Mouse (Mus musculus): Measurements from ENCODE around the gene Cttn. TPM values are rescaled to one million over a fixed set of nuclear protein-coding genes. Genes with fewer than 3 reads are reported as not detected.
A peak's percentile ranks its signal among the peaks of the same experiment; 100 is the strongest.

Gene Cttn
- polyA plus RNA-seq, 1 experiment from 2014 or later, result 179 TPM

DNA sequence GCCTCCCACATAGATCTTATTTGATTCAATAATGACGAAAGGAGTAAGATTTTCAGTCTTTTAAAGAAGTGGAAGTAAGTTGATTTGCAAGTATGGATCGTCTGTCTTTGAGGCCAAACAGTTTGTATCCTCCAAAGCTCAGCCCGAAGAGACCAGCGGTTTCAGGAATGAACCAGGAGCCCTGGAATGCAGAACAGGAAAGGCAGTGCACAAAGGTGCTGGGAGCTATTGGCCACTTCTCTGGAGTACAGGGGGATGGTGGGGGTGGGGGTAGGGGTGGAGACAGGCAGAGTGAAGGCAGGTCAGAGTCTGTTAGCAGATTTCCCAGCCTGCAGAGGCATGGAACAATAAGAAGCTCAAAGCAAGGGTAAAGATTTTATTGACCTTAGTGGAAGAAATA lies 2.7 kb upstream of the Cttn start:
- Histone ChIP-seq H3K36me3 (peaks cover 9% of the 10 kb centered on the region), H3K27ac (no peak overlapping the region), H3K4me2 (no peak overlapping the region), H3K9ac (no peak overlapping the region), H3K4me1 (peaks cover 22% of the 10 kb centered on the region), H3K9me3 (no peaks in the 10 kb centered on the region), H3K27me3 (no peaks in the 10 kb centered on the region), H3K4me3 (no peak overlapping the region)
- no peak for ATAC-seq (ENCODE audit: borderline replicate concordance, extremely low read depth, low FRiP score, low TSS enrichment)
- 47% methylated on average over 4 of the region's 4 CpGs for WGBS

DNA sequence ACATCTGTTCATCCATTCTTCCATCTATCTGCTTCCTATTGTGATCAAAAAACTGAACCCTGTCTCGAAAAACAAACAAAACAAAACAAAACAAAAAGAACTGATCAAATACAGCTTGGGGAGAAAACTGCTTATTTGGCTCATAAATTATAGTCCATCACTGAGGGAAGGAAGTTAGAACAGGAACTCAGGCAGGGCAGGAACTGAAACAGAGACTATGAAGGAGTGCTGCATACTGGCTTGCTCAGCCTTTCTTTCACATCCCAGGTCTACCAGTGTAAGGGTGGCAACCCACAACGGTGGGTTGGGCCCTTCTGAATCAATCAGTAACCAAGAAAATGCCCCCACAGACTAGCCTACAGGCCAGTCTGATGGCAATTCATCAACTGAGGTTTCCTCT lies 294 bp upstream of the Cttn start:
- WGBS, result 71% methylated on average over 2 of the region's 2 CpGs
- Histone ChIP-seq H3K27ac (peak overlapping the region; percentile 61), H3K36me3 (no peaks in the 10 kb centered on the region), H3K4me1 (peaks cover 30% of the 10 kb centered on the region), H3K9me3 (no peaks in the 10 kb centered on the region), H3K4me3 (peak overlapping the region; percentile 74), H3K27me3 (no peaks in the 10 kb centered on the region), H3K9ac (peak overlapping the region; percentile 94), H3K4me2 (peak overlapping the region; percentile 74)
- no peak for ATAC-seq (ENCODE audit: borderline replicate concordance, extremely low read depth, low FRiP score, low TSS enrichment)

DNA sequence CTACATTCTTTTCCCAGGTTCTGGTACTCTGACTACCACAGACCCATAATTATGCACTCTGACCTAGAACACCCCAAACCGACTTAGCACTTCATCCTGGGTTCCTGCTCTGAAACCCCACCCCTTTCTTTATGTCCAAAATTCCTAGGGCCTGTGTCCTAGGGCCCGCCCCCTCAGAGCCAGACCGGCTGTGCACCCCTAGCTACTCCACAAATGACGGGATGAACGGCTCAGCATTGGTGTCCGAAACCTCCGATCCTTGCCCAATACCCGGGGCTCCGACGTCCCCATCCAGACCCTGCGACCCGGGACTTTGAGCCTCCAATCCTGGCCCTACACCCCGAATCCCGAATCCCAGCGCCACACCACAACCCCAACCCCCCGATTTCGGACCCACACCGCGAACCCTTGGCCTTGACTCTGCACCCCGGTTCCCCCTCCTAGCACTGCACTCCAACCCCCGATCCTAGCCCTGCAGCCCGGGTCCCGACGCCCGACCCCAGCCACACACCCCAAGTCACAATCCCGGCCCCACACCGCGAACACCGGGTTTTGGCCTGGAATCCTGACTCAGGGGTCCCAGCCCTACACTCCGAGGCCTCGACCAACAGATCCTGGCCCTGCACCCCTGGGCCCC lies 783 bp downstream of the Cttn start:
- whole genome bisulfite sequencing, result under 1% methylated on average over 31 of the region's 31 CpGs
- Histone ChIP-seq H3K9ac (peak overlapping the region; percentile 94), H3K27me3 (no peaks in the 10 kb centered on the region), H3K4me1 (peaks cover 30% of the 10 kb centered on the region), H3K27ac (peak overlapping the region; percentile 72), H3K4me3 (peak overlapping the region; percentile 74), H3K4me2 (peak overlapping the region; percentile 74), H3K9me3 (no peaks in the 10 kb centered on the region), H3K36me3 (peaks cover 10% of the 10 kb centered on the region)
- peak; percentile 50 for ATAC-seq (ENCODE audit: borderline replicate concordance, extremely low read depth, low FRiP score, low TSS enrichment)

DNA sequence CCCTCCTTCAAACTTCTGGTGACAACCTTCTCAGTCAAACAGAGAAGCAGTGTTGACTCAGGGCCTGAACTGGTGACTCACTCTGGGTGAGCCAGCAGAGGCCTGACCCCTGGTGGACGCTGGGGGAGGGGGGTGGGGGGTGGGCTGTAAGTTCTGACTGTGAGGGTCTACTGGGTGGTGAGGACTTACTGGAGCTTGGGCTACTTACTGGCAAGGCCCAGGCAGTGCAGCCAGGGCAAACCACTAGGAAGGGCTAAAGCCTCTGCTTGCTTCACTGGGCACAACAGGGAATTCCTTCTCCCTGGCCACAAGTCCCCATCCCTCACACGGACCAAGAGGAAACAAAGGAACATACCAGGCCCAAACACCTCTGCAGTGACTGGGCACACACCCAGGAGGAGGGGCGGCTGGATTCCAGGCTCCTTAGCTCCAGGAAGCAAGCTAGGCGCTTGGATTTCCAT lies 1.6 kb downstream of the Cttn start:
- H3K36me3 ChIP-seq, result peaks cover 18% of the 10 kb centered on the region
- H3K27me3 ChIP-seq, result no peaks in the 10 kb centered on the region
- peak overlapping the region; percentile 94 for H3K9ac ChIP-seq
- H3K4me2 ChIP-seq, result peak overlapping the region; percentile 74
- H3K9me3 ChIP-seq, result no peaks in the 10 kb centered on the region
- ATAC-seq (ENCODE audit: borderline replicate concordance, extremely low read depth, low FRiP score, low TSS enrichment), result no peak
- peaks cover 30% of the 10 kb centered on the region for H3K4me1 ChIP-seq
- H3K27ac ChIP-seq, result peak overlapping the region; percentile 72
- WGBS, result 3% methylated on average over 4 of the region's 4 CpGs
- peak overlapping the region; percentile 74 for H3K4me3 ChIP-seq

DNA sequence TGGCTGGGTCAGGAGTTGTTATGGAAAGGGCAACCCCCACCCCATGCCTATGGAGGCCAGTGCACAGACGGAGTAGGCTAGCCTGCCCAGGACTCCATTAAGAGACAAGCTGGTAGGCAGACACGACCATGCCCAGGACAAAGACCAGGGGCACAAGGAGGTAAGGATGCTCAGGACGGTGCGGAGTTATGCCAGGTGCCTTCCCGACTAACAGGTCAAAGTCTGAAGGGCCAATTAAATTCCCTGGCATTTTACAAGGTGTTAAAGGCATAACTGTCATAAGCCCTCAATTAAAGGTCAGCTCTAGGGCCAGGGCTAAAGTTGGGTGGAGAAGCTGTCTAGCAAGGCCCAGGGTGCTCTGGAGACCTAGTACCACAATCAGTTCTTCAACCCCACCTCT lies 2.1 kb downstream of the Cttn start:
- Histone ChIP-seq H3K36me3 (peaks cover 21% of the 10 kb centered on the region), H3K27ac (peak overlapping the region; percentile 72), H3K4me2 (peak overlapping the region; percentile 74; the same call in 1 of the 2 replicates), H3K9me3 (no peaks in the 10 kb centered on the region), H3K4me3 (peak overlapping the region; percentile 74), H3K27me3 (no peaks in the 10 kb centered on the region), H3K9ac (peak overlapping the region; percentile 94; the same call in 1 of the 2 replicates), H3K4me1 (peaks cover 30% of the 10 kb centered on the region)
- ATAC-seq (ENCODE audit: borderline replicate concordance, extremely low read depth, low FRiP score, low TSS enrichment), result no peak
- WGBS, result 73% methylated on average over 5 of the region's 5 CpGs

DNA sequence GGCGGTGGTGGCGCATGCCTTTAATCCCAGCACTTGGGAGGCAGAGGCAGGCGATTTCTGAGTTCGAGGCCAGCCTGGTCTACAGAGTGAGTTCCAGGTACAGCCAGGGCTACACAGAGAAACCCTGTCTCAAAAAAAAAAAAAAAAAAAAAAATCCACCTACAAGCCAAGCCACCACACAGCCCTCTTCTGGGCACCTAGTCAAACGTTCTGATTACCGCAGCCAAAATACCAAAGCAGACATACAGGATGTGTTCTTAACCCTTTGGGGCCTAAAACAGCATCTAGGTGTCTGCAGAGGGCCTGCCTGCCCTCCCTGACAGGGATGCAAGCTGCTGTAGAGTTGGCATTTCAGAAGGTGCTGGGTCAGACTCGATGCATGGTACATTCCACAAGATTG lies 8.2 kb downstream of the Cttn start:
- Histone ChIP-seq H3K27ac (no peak overlapping the region), H3K4me1 (no peaks in the 10 kb centered on the region), H3K9me3 (no peaks in the 10 kb centered on the region), H3K4me3 (no peak overlapping the region), H3K9ac (no peak overlapping the region), H3K27me3 (no peaks in the 10 kb centered on the region), H3K36me3 (peaks cover 81% of the 10 kb centered on the region), H3K4me2 (no peak overlapping the region)
- ATAC-seq (ENCODE audit: borderline replicate concordance, extremely low read depth, low FRiP score, low TSS enrichment), result no peak
- WGBS, result 77% methylated on average over 7 of the region's 7 CpGs

DNA sequence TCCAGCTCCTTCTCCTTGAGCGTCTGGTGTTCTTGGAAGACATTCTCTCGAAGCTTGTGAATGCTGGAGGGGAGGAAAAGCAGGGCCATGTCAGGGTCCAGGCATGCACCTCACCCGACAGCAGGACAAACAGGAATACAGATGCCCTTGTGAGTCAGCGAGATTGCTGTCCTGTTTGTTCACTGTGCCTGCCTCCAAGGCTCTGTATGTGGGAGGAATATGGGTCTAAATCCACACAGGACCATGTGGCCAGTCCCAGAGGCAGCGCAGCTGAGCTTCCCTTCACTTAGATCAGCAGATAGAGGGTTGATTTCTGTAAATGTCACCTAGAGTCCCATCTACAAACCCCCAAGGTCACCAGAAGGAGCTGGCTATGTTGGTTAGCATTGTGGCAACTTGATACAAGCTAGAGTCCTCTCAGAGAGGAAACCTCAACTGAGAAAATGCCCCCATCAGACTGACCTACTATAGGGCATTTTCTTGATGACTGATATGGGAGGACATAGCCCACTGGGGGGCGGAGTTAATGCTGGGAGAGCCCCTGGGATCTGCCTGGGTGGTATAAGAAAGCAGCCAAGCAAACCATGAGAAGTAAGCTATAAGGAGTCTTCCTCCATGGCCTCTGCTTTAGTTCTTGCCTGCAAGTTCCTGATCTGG lies 9.4 kb downstream of the Cttn start:
- Histone ChIP-seq H3K4me1 (no peaks in the 10 kb centered on the region), H3K9ac (no peak overlapping the region), H3K27ac (no peak overlapping the region), H3K4me3 (no peak overlapping the region), H3K27me3 (no peaks in the 10 kb centered on the region), H3K9me3 (no peaks in the 10 kb centered on the region), H3K36me3 (peaks cover 93% of the 10 kb centered on the region), H3K4me2 (no peak overlapping the region)
- no peak for ATAC-seq (ENCODE audit: borderline replicate concordance, extremely low read depth, low FRiP score, low TSS enrichment)
- WGBS, result 88% methylated on average over 6 of the region's 6 CpGs

DNA sequence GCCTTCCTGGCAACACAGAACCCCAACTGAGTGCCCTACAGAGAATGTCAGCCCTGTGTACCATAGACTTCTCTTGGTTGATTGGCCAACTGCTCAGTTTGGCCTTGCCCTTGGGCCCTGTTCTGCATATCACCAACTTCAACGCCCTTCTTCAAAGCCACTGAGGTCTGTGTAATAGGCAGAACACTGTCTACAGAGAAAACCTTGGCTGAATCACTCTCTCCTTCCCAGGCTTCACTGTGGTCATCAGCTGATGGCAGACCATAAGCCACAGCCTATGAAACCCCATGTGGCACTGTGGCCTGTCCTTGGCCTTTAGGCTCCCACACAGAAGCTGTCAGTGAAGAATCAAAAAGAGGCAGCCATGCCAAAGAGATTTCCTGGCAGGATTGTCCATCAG lies 11.9 kb downstream of the Cttn start:
- H3K27ac ChIP-seq, result no peak overlapping the region
- no peaks in the 10 kb centered on the region for H3K4me1 ChIP-seq
- no peak overlapping the region for H3K4me3 ChIP-seq
- WGBS, result 83% methylated on average over 1 of the region's 1 CpGs
- H3K27me3 ChIP-seq, result no peaks in the 10 kb centered on the region
- no peak overlapping the region for H3K4me2 ChIP-seq
- no peak for ATAC-seq (ENCODE audit: borderline replicate concordance, extremely low read depth, low FRiP score, low TSS enrichment)
- H3K36me3 ChIP-seq, result peaks cover 98% of the 10 kb centered on the region
- no peak overlapping the region for H3K9ac ChIP-seq
- no peaks in the 10 kb centered on the region for H3K9me3 ChIP-seq

DNA sequence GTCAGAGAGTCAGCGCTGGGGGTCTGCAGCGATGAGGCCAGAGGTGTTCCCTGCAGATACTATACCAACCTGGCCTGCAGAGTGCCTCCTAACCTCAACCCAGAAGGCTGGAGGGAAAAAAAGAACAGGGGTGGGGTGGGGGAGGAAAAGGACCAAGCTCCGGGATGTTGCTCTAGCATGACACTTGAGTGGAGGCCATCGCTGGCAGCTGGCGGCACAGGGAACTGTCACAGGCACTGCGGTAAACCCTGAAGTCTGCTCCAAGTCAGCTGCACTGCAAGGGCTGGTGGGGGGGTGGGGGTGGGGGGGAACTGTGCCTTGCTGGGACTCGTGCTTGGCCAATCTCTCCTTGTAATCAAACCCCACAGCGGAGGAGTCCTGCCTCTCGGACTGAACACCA lies 20.1 kb downstream of the Cttn start:
- no peak overlapping the region for H3K27ac ChIP-seq
- H3K9ac ChIP-seq, result no peak overlapping the region
- H3K4me3 ChIP-seq, result no peak overlapping the region
- no peak overlapping the region for H3K4me2 ChIP-seq
- no peaks in the 10 kb centered on the region for H3K27me3 ChIP-seq
- H3K36me3 ChIP-seq, result peaks cover 96% of the 10 kb centered on the region
- WGBS, result 87% methylated on average over 9 of the region's 9 CpGs
- H3K4me1 ChIP-seq, result no peaks in the 10 kb centered on the region
- H3K9me3 ChIP-seq, result no peaks in the 10 kb centered on the region
- ATAC-seq (ENCODE audit: borderline replicate concordance, extremely low read depth, low FRiP score, low TSS enrichment), result no peak

DNA sequence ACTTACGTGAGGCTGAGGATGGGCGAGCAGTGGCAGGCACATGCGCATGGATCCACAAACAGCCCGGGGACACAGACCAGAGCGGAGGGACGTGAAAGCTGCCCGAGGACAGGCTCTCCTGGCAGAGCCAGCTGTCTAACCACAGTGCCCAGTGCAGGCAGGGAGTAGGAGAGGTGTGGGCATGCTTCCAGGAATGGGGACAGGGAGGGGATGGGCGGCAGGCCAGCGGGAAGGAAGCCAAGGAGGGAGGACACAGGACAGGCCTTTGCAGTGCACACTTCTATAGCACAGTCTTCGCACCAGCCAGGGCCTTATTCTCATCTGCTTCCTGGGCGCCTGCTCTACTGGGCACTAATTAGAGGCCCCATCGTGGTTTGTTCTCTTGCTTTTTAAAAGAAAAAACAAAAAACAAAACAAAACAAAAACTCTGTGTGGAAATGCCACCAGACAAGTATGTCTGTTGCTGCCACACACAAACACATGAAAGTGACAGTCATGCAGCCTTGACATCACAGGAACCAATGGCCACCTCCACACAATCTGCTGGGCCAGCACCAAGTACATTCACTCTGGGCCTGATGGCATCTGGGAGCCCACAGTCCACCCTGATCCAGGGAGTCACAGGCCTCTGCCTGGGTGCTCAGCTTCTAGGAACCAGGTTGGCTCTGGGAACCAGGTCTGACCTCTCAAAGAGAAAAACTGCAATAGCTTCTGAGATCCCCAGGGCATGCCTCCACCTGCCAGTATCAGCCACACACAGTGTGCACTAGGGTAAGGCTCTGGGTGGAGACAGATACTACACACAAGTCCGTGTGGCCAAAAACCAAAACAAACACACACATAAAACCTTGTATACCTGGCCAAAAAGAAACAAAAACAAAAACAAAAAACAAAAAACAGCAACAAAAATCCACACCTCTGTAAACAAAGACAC lies 20.9 kb downstream of the Cttn start:
- Histone ChIP-seq H3K27ac (no peak overlapping the region), H3K4me2 (no peak overlapping the region), H3K9ac (no peak overlapping the region), H3K4me1 (no peaks in the 10 kb centered on the region), H3K9me3 (no peaks in the 10 kb centered on the region), H3K36me3 (peaks cover 96% of the 10 kb centered on the region), H3K27me3 (no peaks in the 10 kb centered on the region), H3K4me3 (no peak overlapping the region)
- no peak for ATAC-seq (ENCODE audit: borderline replicate concordance, extremely low read depth, low FRiP score, low TSS enrichment)
- WGBS, result 84% methylated on average over 13 of the region's 13 CpGs

DNA sequence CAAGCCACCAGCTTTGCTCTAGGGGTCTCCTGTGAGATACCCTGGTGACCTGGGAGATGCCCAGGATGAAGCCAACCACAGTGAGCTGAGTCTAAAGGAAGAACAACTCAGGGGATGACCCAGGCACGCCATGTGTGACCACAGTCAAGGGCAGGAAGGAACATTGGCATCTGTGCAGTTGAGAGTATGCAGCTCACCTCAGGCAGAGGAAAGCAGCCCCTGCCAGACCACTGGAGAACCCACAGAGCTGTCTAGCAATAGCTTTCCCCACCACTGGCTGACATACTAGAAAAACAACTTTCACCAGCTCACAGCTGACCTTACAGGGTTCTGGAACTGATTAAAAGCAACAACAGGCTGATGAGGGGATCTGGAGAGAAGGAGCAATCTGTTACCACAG lies 22.6 kb downstream of the Cttn start:
- H3K4me2 ChIP-seq, result no peak overlapping the region
- H3K4me1 ChIP-seq, result no peaks in the 10 kb centered on the region
- H3K9me3 ChIP-seq, result no peaks in the 10 kb centered on the region
- no peak overlapping the region for H3K27ac ChIP-seq
- H3K27me3 ChIP-seq, result no peaks in the 10 kb centered on the region
- WGBS, result 93% methylated on average over 1 of the region's 1 CpGs
- no peak for ATAC-seq (ENCODE audit: borderline replicate concordance, extremely low read depth, low FRiP score, low TSS enrichment)
- H3K36me3 ChIP-seq, result peaks cover 87% of the 10 kb centered on the region
- H3K4me3 ChIP-seq, result no peak overlapping the region
- no peak overlapping the region for H3K9ac ChIP-seq

DNA sequence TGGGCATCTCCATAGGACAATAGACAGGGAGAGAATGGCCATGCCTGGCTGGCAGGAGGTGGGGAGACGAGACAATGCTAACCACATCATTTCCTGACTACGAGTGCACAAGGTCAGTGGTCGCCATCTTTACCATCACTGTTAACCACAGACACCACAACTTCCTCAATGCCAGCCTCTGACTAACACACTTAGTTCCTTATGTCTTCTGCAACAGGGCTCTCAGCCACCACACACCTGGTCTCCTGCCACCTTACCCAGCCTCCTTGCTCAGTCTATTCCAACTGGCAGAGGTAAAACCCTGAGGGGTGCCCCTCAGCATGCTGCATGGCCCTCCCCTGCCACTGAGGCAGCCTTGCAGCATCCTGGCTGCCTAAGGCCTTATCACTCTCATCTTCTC lies 23.7 kb downstream of the Cttn start:
- no peak for ATAC-seq (ENCODE audit: borderline replicate concordance, extremely low read depth, low FRiP score, low TSS enrichment)
- Histone ChIP-seq H3K27ac (no peak overlapping the region), H3K36me3 (peaks cover 87% of the 10 kb centered on the region), H3K9me3 (no peaks in the 10 kb centered on the region), H3K9ac (no peak overlapping the region), H3K4me3 (no peak overlapping the region), H3K4me1 (no peaks in the 10 kb centered on the region), H3K4me2 (no peak overlapping the region), H3K27me3 (no peaks in the 10 kb centered on the region)
- 78% methylated on average over 3 of the region's 3 CpGs for WGBS
